Mouse (Mus musculus) ES-Bruce4 (cell line): ENCODE results near the gene Fam213a.

Experiments
- CTCF ChIP-seq: IDR thresholded peaks from one replicate; pipeline ENCODE4 v1.8.1; 2011; ENCODE audit warnings: low read depth, low read length
- EP300 ChIP-seq: IDR thresholded peaks from 2 replicates; pipeline ENCODE4 v1.6.1; 2011; ENCODE audit warnings: low read depth, low read length; ENCODE audit not compliant: insufficient read depth
- POLR2A ChIP-seq: IDR thresholded peaks from one replicate; pipeline ENCODE4 v1.8.1; 2011; ENCODE audit warnings: low read length; ENCODE audit not compliant: insufficient read depth

- TF ChIP-seq POLR2A (no peak), CTCF (no peak), EP300 (no peak)
Observed at GRCm38 (mm10) chr14:41000801-41001200, 12.8 kb downstream of the Fam213a start.
